Comparison of ENCODE assay signal across 9 mouse cellular contexts in genomic region chr17:14397456-14397855, GRCm38 (mm10).
DNase-seq lines count a peak whose midpoint lies in the region; ATAC-seq lines count a peak whose summit lies in the region.
"Had no signal": no experiment of that assay in that cellular context is flagged by ENCODE, and none has a peak within 500 bp of the region (broad histone marks: within the 10 kb centered on the region; RNA-seq: fewer than 3 reads in every experiment).

No protein-coding gene starts in this region.

- ATAC-seq in heart, embryonic 16.5 days (replicated peaks; ENCODE audit: extremely low read depth, insufficient read depth, low FRiP score), result peak; percentile 49; the same call in 1 of the 2 replicates
- 0 out of 2 replicates have a peak, but pooled peaks have one; percentile 61 for ATAC-seq in limb, embryonic 15.5 days (ENCODE audit: insufficient number of reproducible peaks, low FRiP score, low TSS enrichment, low read depth)
- ATAC-seq in inflammation-experienced regulatory T-cells, adult 6 months, result no peak

- H3K36me3 ChIP-seq in heart, embryonic 16.5 days (ENCODE audit: control insufficient read depth, insufficient read depth), result no peaks in the 10 kb centered on the region
- peaks cover 8% of the 10 kb centered on the region; the same call in 1 of the 2 replicates for H3K36me3 ChIP-seq in limb, embryonic 15.5 days

- no peak overlapping the region for H3K27ac ChIP-seq in heart, embryonic 16.5 days (ENCODE audit: low read length)
- H3K27ac ChIP-seq in limb, embryonic 15.5 days, result no peak overlapping the region
- H3K27ac ChIP-seq: liver, embryonic 14.5 days had no signal

- 42% methylated on average over 5 of the region's 5 CpGs for WGBS in heart, embryonic 16.5 days
- WGBS in limb, embryonic 15.5 days, result 33% methylated on average over 5 of the region's 5 CpGs

- no peaks in the 10 kb centered on the region for H3K9me3 ChIP-seq in heart, embryonic 16.5 days (replicated peaks; ENCODE audit: control insufficient read depth, low read length)
- no peaks in the 10 kb centered on the region for H3K9me3 ChIP-seq in limb, embryonic 15.5 days

- peak; percentile 19 to 30 for DNase-seq in frontal cortex, postnatal 36 days (ENCODE audit: low spot score in 2 of 2)
- no peak for DNase-seq in frontal cortex, postnatal 14 days (ENCODE audit: low spot score in 2 of 2)
- peak; percentile 90 for DNase-seq in adipocyte (ENCODE audit: low spot score)
- no peak for DNase-seq in embryo, embryonic 11 days
- no peak for DNase-seq in natural killer cell, adult 2 months (ENCODE audit: low spot score in 2 of 2)

- H3K9ac ChIP-seq in heart, embryonic 16.5 days (ENCODE audit: low read length), result no peak overlapping the region
- no peak overlapping the region for H3K9ac ChIP-seq in limb, embryonic 15.5 days
- H3K9ac ChIP-seq: liver, embryonic 14.5 days had no signal

- peaks cover 27% of the 10 kb centered on the region for H3K27me3 ChIP-seq in heart, embryonic 16.5 days (ENCODE audit: control insufficient read depth, insufficient read depth, low read length)
- no peaks in the 10 kb centered on the region for H3K27me3 ChIP-seq in limb, embryonic 15.5 days

- no peak overlapping the region for H3K4me2 ChIP-seq in heart, embryonic 16.5 days (ENCODE audit: low read depth, low read length)
- no peak overlapping the region for H3K4me2 ChIP-seq in limb, embryonic 15.5 days

- peaks cover 4% of the 10 kb centered on the region for H3K4me1 ChIP-seq in heart, embryonic 16.5 days (ENCODE audit: control insufficient read depth, insufficient read depth, low read length)
- H3K4me1 ChIP-seq in limb, embryonic 15.5 days, result peaks cover 15% of the 10 kb centered on the region

- H3K4me3 ChIP-seq in heart, embryonic 16.5 days (ENCODE audit: low read length), result no peak overlapping the region
- H3K4me3 ChIP-seq in limb, embryonic 15.5 days, result no peak overlapping the region

Comparison
In these comparisons a context has a peak if more than half of its experiments do, and no peak if none do; other contexts are left out.
1. DNase-seq: peak in frontal cortex, postnatal 36 days (2 of 2) and adipocyte (single experiment); none in frontal cortex, postnatal 14 days (0 of 2), embryo, embryonic 11 days (single experiment) and natural killer cell, adult 2 months (0 of 2).